Mouse (Mus musculus): ENCODE results near the gene 1700001O22Rik.

1700001O22Rik gene

DNA sequence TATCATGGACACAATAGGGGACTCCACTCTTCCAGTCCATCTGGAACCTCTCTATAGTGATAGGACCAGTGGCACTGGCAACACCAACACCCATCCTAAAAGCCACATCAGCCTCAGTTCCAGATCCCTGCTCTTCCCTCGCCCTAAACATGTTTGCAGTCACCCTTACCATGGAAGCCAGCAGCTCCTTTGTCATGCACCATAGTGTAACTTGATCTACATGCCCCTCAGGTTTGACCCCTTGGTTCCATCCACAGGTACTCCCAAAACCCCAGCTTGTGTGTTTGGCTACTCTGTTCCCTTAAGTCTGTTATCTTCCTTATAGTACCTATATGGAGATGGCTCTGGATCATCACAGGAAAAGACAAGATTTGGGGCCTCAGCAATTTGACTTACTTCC lies 12.9 kb upstream of the 1700001O22Rik start:
- DNase-seq (ENCODE audit: low spot score): no peak

DNA sequence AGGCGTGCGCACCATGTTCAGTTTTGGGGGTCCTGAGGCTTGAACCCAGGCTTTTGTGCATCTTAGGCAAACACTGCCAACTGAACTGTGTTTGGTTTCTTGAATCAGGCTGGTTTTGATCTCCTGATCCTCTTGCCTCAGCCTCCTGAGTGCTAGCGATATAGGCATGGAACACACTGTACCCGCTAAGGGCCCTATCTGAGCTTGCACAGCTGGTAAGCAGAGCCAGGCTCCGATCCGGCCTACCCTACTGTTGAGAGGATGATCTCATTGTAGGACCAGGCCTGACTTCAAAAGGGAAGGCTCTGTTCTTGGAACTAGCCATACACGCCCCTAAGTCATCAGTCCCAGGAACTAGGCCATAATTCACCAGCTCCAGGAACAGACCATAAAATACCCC lies 7.1 kb upstream of the 1700001O22Rik start:
- DNase-seq (ENCODE audit: low spot score): no peak

DNA sequence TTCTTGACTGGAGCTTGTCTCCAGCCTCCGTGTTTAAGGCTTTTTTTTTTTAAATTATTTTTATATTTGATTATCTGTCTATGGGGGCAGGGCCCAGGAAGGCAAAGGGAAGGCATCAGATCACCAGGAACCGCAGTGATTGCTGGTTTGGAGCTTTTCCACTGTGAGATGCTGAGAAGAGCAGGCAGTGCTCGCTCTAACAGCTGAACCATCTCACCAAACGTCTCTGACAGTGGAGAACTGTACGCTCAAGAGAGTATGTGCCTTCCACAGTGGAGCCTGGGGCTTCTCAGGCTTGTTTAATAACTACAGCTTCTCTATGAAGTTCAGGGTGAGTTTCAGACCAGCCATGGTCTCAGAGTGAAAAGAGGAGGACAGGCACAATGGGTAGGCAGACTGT lies 6.0 kb upstream of the 1700001O22Rik start:
- no peak for DNase-seq (ENCODE audit: low spot score)

DNA sequence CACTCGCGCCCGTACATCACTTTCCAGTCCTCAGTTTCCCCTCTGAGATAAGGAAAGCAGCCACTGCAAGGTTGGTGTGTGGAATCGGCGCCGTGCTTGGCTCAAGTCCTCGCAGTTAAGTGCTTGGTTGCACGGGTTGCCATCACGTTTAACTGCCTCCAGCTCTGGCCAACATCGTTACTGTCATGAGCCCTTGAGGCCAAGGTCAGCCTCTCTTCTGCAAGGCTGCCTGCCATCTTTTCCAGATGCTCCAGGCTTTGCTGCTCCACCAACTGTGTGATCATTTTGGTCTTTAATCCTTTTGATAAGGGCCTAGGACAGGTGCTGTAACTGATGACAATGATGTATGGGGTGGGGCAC lies 4.8 kb upstream of the 1700001O22Rik start:
- no peak for DNase-seq (ENCODE audit: low spot score)

DNA sequence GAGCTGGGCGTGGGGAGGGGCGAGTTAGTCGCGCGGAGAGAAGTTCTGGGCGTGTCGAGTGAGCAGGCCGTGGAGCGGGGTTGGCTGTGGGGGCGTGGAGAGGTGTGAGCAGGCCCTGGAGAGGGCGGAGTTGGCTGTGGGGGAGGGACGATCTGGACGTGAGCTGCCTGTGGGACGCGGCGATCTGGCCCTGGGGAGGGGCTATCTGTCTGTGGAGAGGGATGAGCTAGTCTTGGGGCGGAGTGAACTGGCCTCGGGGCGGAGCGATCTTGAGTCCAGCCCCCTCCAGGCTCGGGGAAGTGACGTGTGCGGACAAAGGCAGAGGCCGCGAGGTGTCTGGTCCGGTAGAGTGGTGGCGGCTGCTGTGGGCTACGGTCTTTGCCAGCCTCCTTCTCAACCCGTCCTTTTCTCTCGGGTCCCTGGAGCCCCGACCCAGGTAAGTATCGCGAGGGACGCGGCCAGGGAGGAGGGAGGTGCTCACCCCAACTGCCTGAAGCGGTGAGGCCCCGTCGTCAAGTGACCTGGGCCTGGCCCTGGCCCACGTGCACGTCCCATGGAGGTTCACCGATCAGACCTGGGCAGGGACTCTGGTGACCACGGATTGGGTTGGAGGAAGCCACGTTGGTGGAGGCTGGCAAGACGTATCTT lies 4.3 kb upstream of the 1700001O22Rik start, which contains the start of gene Ntmt1:
TSS of gene Ntmt1 (plus strand) at position 179 of the 648 bp plus-strand sequence.
- peak; percentile 99 for DNase-seq (ENCODE audit: low spot score)

DNA sequence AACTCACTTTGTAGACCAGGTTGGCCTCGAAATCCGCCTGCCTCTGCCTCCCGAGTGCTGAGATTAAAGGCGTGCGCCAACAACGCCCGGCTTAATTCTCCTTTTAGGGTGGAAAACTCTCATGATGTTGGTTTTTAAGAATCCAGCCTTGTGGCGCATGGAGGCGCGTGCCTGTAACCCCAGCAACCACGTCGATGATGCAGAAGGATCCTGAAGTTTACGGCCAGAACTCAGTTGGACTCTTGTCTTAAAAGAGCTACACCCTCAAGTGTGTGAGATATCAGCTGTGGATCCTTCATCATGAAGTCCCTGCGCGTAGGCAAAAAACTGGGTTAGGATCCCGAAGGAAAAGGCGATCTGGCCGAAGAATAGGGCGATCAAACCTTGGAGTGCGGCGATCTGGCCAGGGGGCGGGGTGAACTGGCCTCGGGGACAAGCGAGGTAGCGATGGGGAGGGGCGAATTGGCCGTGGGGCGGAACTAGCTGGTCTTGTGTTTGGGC lies 3.7 kb upstream of the 1700001O22Rik start:
- no peak for DNase-seq (ENCODE audit: low spot score)

DNA sequence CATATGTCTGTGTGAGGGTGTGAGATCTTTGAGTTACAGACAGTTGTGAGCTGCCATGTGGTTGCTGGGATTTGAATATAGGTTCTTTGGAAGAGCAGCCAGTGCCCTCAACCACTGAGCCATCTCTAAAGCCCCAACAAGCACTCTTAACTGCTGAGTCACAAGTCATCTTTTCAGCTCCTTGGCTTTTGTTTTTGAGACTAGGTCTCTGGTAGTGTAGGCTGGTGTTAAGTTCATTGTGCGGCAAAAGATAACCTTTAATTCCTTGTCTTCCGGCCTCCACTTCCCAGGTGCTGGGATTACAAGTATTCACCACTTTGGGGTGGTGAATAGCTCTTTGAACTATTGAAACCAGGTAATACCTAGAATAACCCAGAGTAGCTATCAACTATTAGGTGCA lies 2.5 kb upstream of the 1700001O22Rik start:
- no peak for DNase-seq (ENCODE audit: low spot score)

DNA sequence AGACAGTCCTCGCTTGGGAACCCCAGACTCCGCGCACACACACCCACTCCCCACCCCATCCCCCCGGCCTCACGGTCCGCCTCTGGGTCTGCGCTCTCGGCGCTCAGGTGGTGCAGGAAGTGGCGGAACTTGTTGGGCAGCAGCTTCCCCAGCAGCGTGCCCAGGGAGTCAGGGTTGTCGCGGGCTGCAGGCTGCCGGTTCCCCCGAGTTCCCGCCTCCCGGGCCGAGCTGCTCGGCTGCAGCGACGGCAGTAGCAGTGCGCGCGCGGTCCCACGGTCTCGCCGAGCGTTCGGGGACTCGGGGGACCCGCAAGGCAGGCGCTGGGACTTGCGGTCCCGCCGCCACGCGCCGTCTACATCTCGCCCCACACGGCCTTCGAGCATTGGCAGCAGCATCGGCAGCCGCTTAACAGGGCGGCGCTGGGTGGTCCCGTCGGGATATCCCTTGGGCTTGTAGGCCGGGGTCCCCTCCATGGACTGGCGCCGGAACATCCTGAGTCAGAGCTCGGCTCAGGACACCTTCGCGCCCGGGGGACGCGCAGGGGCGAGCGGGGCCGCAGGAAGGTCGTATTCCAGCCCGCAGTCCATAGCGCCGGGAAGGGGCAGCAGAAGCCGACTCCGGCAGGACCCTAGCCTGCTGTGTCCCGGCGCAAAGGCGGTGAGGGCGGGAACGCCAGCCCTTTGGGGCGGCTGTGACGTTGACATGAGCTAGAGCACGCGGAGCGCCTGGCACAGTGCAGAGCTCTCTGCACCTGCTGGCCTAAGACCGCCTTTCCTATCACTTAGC lies 2.2 kb downstream of the 1700001O22Rik start:
- no peak for DNase-seq (ENCODE audit: low spot score)

DNA sequence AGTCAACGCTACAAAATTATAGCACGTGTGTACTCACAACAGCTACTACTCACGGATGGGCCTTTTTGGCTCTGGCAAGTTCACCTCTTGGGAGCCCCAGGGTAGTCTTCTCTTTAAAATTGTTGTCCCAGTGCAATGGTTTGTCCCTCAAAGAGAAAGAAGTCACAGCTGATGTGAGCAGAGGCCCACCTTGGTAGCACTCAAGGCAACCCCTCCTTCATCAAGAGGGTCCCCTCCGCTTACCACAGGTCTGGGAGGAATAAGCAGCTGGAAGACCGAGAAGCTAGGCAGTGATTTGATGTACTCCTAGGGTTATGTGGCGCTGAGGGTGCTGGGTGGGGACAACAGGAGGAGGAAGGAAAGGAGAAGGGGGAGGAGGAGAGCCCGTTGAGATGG lies 2.8 kb downstream of the 1700001O22Rik start:
- DNase-seq (ENCODE audit: low spot score): no peak

DNA sequence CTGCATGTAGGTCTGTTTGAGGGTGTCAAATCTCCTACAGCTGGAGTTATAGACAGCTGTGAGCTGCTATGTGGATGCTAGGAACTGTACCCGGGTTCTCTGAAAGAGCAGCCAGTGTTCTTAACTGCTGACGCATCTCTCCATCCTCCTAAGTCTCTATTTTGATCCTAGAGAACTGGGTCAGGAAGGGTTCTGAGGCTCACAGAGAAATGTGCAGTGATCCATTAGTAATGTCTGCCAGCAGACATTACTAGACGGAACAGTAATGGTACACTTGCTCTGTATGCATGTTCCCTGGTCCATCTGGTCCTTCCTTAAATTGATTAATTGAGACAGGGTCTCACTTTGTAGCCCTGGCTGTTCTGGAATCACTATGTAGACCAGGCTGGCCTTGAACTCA lies 4.0 kb downstream of the 1700001O22Rik start:
- DNase-seq (ENCODE audit: low spot score): no peak

DNA sequence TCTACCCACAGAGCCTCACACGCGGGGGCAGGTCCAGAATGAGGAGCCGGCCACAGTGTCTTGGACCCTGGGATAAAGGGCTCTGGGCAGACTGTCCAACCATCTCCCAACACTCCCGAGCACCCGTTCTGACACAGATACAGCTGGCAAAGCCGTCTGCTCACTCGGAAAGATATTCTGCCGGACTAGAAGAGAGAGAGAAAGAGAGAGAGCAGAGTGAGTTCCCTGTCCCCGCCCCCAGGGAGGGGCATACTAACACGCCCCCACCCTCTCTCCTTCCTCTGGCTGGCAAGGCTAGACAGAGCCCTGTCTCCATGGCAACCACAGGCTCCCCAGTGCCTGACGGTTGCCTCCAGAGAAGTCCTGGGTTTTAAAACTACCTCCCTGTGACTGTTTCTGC lies 7.1 kb downstream of the 1700001O22Rik start:
- DNase-seq (ENCODE audit: low spot score): peak; percentile 93

DNA sequence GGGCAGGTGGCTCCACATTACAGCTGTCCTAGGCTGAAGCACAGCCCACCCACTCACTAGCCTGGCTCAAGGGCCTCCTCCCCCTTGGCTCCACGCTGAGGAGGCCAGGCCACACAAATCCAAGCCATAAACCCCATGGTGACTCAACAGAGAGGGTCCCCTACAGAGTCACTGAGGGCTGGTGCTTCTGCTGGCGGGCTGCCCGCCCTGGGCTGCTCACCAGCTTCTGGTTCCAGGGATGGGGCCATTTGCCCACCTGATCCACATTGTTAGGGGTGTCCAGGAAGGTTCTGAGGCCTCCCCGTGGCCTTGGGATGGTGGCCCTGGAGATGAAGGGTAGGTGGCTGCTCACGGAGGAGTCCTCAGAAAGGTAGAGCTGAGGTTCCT lies 7.6 kb downstream of the 1700001O22Rik start:
- DNase-seq (ENCODE audit: low spot score): no peak

DNA sequence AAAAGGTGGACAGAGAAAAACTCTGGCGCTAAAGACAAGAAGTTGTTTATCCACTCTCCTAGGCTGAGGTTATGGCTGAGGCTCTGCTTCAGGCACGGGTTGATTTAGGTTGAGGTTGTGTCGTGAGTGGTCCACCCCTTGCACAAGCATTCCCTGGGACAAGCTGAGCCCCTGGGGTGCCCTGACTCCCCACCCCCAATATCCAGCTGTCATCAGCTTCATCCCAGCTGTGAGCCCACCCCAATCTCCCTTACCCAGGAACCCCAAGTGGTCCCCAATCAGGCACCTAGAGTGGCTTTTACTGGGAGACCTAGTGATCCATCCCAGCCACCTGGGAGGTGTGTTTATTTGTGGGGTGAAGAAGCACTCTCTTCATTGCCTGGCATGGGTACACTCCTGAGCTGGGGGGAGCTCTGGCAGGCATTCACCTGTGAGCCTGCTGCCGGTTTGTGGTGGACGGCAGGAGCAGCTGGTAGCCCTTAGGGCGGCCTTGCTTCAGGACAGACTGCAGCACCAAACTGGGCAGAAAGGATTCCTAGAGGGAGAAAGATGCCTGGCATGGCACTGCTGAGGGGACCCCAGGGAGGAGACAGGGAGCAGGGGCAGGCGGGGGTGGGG lies 8.1 kb downstream of the 1700001O22Rik start:
- no peak for DNase-seq (ENCODE audit: low spot score)

DNA sequence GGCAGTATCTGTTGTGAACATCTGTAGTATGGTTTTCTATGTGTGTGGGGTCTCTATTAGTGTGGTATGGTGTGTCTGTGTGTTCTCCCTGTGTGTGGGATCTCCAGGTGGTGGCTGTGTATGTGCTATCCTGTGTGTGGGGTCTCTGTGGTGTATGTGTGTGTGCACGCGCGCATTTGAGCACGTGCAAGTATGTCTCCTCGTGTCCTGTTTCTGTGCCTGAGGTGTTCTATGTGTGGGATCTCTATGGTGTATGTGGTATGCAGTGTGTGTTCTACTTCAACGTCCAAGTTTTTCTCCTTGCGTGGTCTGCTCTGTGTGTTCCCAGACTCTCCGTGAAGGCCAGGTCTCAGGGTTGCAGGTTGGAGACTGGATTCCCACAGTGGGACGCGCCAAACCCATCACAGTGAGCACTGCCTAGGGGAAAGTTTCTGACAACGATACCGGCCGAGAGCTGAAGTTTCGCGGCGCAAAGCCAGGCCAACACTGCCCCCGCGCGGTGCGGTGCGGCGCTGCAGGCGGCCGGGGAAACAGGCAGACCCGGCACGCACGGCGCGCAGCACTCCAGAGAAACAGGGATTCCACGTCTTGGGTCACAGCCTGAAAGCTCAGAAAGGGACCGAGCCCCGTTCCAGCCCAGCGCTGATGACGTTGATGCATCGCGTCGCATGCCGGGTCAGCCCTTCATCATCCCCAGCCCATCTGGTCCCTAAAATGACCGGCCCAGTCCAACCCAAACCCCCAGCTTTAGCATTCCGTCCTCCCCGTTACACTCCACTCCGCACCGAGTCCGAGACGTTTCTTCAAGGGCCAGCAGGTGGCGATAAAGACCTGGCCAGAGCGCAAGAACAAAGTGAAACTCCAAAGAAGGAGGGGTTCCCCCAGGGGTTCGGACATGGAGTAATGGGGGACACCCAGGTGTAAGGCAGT lies 9.0 kb downstream of the 1700001O22Rik start:
- peak; percentile 91 for DNase-seq (ENCODE audit: low spot score)

DNA sequence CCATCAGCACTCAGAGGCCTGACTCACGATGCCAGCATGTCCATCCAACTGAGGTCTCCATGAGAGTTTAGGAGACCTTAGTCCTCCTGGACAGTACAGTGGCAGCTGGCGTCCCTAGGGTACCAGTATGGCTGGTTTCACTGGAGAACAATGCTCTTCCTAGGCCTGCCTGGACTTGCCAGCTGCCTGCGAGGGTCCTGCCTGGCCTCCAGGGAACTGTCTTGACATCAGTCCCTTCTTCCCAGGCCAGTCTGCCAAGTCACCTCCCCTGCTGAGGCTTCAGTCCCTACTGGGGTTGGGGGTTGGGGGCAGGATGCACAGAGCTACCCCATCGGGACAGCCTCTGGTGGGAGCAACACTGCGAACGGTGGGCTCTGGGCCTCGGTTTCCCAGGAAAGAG lies 11.4 kb downstream of the 1700001O22Rik start:
- DNase-seq (ENCODE audit: low spot score): no peak

DNA sequence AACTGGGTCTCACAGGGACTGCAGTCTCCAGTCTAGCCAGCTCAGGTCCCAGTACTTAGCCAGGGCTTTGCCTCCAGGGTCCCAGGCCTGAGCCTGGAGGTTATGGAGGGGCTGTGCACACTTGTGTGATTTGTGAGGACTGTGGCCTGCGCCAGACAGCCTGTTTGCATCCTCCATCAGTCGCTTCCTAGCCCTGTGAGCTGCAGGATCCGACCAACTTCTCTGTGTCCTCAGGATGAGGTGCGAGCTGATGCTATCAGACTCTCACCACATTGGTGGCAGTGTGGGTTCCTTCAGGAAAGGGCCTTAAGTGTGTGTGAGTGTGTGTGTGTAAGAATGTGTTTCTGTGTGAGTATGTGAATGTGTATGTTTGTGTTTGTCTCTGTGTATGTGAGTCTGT lies 16.0 kb downstream of the 1700001O22Rik start:
- DNase-seq (ENCODE audit: low spot score): no peak

DNA sequence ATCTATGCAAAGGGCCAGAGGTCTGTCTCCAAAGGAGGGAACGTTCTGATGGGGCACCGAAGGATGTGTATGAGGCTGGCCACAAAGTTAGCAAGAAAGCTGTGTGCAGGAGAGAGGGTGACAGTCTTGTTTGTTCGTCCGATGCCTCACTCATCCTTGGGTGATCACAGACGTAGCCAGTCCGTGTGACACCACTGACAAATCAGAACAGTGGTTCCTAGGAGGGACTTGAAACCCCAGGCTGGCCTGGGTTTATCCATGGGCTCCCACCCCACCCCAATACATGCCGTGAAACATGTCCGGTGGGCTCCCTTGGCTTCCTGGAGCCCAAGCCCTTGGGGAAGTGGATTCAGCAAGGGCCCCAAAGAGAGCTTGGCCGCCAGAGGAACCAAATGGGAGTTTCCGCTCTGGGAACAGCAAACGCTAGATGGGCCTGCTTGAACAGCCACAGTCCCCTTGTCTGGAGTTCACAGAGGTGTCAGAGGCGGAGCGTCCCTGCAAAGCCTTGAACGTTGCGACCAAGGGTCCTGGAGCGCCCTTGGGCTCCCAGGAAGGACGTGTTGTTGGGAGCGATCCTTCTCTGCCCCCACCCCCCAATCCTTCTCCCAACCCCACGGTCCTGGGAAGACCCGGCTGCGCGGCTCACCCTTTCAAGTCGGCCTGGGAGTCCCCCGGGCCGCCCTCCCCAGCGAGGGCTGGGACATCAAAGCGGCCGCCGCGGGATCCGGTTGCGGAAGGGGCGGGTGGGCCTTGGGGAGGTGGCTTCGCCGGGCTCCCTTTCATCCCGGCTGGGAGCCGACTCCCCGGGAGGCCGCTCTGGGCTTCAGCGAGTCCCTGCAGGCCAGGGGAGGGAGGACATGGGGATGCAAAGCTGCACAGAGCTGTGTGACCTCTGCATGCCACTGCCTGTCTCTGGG lies 19.1 kb downstream of the 1700001O22Rik start:
- DNase-seq (ENCODE audit: low spot score): no peak

DNA sequence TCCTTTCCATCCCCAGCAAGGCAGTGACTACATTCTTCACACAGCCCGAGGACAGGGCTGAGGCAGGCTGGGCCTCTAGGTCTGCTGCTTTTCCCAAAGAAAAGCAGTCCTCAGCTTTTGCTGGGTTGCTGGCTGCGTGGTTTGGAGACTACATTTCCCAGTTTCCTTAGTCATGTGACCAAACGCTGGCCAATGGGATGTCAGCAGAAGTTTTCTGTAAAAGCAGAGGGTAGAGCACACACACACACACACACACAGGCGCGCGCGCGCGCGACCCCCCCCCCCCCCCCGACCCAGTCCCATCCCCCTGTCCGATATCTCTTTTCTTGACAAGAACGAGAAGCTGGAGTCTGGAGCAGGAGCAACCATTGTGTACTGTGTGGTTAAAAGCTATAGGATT lies 20.1 kb downstream of the 1700001O22Rik start:
- peak; percentile 63 for DNase-seq (ENCODE audit: low spot score)

DNA sequence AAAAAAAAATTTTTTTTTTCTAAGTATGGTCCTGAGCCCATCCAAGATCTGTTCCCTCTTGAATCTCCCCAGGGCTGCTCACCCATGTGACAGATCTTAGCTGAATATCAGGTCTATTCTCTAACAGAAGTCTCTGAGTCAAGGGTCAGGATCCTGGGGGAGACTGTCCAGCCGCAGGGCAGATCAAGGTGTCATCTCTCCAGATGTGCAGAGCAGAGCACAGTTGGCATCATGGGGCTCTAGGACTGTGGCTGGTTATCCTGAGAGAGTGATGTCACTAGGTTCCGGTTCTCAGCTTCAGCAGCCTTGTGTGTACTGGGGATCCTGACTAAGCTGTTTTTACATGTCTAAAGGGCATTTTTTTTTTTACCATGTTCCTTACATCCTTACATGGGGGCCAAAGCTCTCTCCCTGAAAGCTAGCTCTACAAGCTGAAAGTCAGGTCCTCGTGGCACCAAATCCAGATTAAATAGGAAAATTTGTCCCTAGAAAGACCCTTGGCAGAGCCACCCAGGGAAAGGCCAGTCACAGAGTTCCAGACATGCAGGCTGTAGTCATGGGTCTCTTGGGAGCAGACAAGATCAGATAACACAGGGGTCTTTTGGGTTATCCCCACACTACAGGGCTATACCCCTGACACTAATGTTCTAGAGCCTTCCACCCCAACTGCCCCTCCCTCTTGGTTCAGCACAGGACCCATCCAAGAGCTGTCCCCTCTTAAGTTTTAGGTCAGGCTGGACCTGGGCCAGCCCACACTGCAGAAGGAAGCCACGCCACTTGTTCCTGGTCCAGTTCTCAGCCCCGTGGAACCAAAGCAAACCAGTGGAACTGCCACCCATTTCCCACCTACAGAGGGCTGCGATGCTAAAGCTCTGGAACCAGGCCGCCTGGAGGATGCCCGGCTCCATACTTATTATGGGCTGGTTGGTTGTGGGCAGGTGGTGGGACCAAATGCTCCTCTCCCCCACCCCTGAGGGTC lies 20.9 kb downstream of the 1700001O22Rik start:
- DNase-seq (ENCODE audit: low spot score): no peak

DNA sequence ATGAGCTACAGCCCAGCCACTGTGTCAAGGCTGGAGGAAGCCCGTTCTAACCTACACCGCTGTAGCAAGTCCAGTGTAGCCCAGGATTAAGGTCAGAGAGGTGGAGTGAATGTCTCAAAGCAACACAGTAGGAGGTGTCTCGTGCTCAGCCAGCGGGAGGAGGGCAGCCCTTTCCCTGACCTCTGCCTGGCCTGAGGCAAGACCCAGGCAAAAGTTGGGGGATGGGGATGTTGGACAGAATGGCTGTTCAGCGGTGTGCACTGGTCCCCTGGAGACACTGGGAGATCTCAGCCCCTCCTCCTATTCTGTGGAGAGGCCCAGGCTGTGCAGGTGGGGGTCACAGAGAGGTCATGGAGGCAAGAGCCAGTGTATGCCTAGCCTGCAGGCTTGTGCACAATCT lies 24.2 kb downstream of the 1700001O22Rik start:
- DNase-seq (ENCODE audit: low spot score): no peak

Data from left cerebral cortex, adult 11 months (tissue).